Mouse (Mus musculus) lung, postnatal 0 days (tissue): ENCODE data around the gene Tuba1c.

Experiments
- CTCF ChIP-seq: IDR thresholded peaks from 2 replicates; pipeline ENCODE4 v1.5.1; 2016; ENCODE audit warnings: antibody characterized with exemption, mild to moderate bottlenecking
- EP300 ChIP-seq: IDR thresholded peaks from 2 replicates; pipeline ENCODE4 v1.6.1; 2016; ENCODE audit warnings: antibody characterized with exemption, mild to moderate bottlenecking, control low read depth

DNA sequence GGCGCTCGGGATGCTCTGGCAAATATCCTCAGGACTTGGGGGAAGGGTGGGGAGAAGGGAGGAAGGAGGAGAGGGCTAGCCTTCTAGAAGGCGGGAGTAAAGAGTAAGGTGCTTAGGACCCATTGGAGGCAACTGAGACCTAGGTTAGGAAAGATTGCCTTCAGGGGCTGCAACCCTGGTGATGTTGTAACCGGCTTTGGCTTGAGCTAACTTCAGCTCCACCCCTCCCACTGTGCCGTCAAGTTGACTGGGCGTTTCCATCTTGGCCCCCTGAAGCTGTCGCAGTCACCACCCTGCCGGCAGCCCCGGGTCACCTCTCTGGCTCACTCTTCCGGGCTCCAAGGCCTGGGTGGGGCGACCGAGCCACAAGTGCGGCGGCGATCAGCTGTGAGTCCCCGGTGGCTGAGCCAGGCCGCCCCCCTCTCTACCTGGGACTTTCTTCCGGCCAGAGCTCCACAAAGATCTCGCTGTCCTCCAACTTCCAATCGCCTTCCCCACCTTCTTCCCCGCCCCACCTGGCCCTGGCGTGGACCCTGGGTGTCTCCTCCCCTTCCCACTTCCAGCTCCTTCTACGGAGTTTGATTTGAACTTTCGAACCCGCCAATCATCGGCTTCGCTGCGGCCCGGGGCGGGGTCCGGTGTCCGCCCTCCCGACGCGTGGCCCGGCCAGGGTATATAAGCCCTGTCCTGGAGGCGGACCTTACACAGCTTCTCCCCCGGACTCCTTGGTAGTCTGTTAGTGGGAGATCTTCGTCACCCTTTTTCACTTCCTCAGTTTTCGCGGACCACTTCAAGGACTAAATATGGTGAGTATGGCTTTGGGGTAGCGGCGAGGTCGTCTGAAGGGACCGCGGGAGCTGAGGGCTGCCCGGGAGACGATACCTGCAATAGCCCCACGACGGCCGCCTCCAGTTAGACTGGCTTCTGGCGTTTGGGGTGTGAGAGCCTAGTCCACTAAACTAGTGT is at the start of gene Tuba1c:
- TF ChIP-seq CTCF (0 out of 2 replicates have a peak, but pooled peaks have one; percentile 7), EP300 (peak; percentile 13; the same call in 1 of the 2 replicates)
